Mouse (Mus musculus) 3T3-L1 (cell line): ENCODE results near the gene Hmg20b.
A peak's percentile ranks its signal among the peaks of the same experiment; 100 is the strongest.

Experiments
- DNase-seq: peaks from one replicate; pipeline ENCODE4 v3.0.0-alpha.2; 2015; ENCODE audit warnings: low read depth, low spot score

Hmg20b gene

DNA sequence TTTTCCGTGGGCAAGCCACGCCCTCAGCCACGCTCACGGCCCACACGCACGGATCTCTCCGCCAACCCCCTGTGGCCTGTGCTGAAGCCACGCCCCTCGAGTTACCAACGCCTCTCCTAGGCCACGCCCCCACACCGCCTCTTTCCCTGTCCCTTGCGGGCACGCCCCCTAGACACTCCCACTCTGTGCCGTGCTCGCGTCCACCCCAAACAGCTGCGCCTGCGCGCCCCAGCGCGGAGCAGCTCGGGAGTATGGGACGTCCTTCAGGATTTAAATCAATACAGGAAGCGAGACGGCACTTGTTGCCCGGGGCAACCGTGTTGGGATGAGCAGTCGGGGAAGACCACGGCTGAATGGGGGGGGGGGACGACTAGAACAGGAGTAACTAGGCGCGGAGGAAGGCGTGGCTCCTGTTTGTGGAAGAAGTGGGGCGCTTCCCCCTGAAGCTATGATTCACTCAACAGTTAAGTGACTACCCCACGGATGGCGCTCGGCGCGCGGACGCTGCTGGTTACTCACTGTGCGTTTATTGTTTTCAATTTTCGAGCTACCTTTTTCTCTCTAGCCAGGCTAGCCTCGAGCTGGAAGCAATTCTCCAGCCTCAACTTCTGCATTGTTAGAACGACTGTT is 28.4 kb upstream of the Hmg20b start:
- peak; percentile 100 for DNase-seq

DNA sequence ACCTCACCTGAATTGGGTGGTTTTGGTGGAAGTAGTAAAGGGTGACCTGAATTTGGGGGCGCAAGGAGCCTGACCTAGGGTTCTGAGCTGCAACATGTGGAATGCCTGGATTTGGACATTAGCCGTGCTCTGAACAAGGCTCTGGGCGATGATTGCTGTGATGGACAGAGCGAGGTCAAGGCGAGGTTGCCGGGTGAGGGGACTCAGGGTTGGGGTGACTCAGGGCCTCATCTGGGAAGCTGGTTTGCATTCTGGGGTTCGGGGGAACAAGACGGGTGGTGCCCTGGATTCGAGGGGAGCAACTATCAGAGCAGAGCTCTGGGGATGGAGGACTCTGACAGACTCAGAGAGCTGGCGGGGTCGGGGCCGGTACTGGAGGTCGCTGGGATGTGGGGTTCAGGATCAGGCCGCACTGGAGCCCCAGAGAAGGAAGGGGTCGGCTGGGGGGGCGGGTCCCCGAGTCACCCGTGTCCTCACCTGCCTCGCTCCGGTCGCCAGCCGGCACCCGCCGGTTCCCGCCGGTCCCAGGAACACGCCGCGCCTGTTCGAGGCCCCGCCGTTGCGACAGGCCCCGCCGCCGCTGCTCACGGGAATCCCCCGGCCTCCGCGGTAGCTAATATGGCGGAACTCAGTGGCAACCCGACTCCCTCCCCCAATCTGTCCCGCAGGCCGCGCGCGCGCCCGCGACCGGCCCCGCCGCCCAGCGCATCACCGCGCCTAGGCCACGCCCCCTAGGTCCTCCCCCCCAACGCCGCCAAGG is 27.7 kb upstream of the Hmg20b start, which contains the start of gene Fzr1:
Fzr1 (minus strand) TSS at position 724 of the 760 bp plus-strand sequence.
- peak; percentile 28 for DNase-seq

DNA sequence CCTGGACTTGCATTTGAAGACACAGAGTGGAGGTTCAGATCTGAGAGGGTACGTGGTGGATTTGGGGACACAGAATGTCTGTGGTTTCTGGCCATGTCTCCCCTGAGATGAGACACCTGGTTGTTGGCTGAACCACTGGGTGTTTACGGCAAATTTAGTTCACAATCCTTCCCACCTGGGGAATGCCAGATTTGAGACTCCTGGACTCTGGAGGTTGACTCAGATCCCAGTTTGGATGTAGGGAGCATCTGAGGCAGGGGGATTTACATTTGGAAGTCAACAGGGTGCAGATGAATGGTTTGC is 27.0 kb upstream of the Hmg20b start:
- DNase-seq: no peak

DNA sequence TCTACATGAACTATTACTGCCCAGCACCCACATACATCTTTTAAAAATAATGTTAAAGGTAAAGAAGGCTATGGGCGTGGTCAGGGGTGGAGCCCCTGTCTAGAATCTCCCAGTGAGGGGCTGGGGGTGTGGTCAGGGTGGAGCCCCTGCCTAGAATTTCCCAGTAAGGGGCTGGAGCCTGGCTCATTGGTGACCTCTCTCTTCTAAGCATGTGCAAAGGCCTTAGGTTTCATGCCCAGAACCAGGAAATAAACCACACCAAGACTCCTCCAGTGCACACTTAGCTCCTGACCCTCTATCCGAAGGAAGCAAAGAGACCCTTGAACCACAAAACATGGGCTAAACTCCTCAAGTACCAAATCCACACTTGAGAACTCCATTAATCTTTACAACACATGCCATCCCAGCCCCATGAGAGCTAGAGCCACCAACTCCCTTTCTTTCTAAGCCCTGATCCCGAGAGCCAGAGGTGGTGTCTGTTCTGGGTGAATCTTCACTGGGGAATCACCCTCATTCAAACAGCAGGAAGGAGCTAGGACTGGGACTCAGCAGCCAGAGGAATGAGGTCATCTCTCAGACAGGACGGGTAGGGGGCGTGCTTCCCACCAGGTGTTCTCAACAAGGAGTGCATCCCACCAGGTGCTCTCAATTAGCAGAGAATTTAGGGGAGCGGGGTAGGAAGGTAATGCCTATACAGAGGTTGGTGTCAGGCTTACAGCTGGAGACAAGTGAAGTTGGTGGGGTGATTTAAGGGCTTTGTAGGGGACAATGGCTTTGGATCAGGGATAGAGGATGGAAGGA is 26.5 kb upstream of the Hmg20b start:
- peak; percentile 31 for DNase-seq

DNA sequence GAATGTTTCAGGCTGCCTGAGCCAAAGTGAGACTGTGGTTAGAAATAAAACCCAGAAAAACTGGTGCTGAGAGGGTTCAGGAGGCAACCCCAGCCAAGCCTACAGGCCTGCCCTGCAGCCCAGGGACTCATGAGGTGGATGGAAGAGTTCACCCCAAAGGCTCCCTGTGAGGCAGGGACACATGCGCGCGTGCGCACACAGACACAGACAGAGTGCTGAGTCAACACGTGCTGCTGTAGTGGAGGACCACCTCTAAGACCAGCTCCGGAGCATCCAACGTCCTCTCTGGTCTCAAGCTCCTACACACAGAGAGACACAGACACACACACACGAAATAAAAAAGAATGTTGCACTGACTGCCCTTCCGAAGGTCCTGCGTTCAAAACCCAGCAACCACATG is 25.0 kb upstream of the Hmg20b start:
- no peak for DNase-seq

DNA sequence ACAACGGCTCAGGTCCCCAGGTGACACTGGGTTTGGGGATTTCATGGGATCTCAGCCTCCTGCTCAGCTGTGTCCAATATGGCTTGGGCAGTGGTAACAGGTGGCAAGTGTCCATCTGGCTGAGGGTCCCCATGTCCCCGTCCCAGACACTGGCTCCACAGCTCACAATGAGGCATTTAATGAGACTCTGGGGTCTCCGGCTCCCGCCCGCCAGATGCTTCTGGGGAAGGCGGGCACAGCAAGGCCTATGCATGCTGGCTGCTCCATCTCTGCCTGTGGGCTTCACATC is 16.9 kb upstream of the Hmg20b start:
- no peak for DNase-seq

DNA sequence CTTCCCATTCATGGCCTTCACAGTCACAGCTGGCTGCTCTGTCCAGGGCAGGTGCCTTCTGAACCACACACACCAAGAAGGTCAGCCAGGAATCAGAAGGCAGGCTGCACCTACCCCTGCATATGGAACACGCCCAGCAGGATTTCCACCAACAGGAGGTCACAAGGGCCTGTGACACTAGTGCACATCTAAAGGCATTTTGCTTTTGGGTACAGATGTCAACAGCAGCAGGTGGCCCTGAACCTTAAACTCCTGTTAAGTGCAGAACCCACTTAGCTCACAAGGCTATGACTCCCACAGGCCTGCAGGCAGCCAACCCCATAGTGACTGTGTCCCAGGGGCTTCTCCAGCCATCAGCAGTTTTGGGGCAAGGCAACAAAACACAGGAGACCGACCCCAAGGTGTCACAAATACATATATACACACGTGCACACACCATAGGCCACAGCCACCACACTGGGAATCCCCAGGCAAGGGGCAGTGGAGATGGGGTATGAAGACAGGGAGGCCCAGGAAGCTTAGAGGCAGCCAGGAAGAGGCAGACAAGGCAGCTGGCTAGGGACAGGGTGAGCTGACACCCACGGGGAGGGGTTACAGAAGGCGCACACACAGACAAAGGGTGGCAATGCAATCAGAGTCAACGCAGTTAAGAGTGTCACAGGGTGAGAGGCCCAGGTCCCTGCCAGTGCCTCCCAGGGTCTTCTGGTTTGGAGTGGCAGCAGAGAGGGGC is 16.4 kb upstream of the Hmg20b start:
- DNase-seq: no peak

DNA sequence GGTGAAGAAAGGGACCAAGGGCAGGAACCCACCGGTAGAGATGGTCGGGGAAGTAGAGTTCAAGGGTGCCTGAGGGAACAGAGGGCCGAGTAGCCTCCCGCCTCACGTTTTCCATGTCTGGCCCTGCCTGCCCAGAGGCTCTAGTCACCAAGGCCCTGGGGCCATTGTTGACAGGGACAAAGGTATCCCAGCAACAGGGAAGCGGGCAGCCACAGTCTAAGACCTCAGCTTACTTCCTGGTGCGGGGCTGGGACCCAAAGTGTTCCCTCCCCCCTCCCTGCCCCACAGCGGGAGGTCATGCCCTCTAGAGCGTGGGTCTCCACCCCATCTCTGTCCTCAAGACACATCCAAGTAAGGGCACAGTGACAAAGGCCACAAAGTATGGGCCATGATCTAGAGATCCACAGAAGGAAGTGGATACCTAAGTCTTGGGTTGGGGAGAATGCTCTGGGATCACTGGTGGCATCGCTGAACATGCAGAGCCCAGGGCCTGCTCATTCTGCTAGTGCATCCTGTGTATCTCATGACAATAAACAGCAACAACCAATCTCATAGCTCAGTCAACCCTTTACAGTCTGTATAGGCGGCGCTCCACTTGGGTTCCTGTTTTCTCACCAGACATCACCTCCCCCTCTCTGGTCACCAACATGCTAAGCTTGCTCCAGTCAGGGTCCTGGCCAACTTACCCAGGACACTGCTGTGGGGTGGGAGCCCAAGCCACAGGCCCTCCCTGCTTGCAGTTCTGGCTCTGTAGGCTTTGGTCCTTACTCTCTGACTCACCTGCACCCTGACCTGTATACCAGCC is 15.6 kb upstream of the Hmg20b start, which contains the start of gene 4930404N11Rik:
4930404N11Rik (minus strand) TSS at position 145 of the 805 bp plus-strand sequence.
- DNase-seq: no peak

DNA sequence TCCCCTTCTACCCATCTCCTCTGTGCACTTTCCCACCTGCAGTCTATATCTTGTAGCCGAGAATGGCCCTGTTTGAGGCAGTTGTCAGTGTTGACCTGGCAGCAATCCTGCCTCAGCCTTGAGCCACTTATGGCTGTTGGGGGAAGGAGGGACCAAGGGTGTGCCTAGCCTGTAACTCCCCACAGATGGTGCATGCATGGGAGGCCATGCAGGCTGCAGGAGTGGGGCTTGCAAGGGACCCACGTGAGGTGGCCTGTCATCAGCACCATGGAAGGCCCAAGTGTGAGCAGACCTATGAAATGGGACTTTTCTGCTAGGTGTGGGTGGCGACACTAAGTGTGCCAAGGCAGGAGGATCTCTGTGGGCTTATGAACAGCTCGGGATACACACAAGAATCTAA is 14.8 kb upstream of the Hmg20b start:
- no peak for DNase-seq

DNA sequence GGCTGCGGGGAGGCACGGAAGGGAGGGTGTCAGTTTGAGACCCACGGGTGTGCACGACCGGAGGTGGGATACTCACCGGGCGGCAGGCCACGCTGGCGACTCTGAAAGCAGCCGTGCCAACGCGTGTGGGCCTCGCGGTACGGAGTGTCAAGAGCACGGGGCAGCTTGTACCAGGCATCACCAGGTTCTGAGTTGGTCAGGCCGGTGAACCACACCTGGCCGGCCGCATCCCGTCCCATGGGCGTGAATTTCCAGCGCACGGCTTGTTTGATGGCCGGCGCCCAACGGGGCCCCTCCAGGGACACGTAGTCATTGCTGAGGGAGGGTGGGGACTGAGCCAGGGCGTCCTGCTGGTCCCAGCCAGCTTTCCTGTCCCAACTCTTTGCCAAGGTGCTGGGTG is 14.4 kb upstream of the Hmg20b start:
- DNase-seq: no peak

DNA sequence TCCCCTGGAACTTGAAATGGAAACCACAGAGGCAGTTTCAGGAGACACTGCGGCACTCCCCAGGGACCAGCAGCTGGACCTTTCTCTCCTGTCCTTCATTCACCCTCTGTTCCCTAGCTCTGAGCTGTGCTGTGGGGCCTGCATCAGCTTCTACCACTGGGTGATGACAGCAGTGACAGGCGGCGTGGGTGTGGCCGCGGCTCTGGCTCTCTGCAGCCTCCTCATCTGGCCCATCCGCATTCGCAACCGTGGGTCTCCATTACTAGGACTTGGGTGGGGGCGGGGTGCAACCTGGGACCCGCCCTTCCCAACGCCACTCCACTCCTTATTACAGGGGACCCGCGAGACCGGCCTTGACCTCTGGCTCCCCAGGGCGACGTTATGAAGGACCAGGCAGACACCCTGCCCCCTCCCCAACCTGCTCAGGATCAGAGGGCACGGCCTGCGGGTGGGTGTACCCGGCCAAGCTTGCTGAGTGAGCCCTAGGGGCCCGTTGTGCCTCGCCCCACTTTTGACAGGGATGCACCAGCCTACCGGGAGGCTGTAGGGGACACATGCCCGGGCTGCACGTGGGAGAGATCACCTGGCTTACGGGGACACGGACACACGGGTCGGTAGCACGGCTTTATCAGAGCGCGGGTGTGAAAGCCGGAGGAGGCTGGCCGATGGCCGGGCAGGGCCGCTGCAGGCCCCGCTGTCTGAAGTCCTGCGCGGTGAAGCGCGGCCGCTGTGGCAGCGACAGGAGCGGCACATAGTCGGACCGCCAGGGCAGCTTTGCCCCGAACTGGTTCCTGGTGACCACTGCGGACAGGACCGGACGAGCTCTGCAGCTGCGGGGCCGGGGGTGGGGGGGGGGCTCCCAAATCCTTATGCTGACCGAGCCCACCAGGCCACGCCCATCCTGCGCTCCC is 13.4 kb upstream of the Hmg20b start:
- DNase-seq: no peak

DNA sequence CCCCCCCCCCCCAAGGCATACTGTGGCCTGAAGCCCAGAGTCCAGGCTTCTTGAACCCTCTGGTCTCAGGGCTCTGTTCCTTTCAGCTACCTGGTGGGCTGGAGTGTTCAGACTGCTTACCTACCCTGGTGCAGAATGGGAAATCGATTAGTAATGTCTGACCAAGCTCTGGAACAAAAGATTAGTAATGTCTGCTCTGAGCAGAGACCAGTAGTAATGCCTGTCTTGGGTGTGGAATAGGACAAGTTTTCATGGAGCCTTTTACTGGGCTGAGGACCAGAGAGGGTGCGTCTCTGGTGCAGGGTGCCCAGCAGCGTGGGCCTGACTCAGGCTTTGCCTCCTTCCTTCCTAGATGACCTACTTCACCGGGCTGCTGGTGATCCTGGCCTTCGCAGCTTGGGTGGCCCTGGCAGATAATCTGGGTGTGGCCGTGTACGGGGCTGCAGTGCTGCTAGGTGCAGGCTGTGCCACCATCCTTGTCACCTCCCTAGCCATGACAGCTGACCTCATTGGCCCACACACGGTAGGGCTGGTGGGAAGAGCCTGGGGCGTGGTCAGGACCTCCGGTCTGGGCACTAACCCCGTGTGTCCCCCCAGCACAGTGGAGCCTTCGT is 12.2 kb upstream of the Hmg20b start:
- DNase-seq: no peak

DNA sequence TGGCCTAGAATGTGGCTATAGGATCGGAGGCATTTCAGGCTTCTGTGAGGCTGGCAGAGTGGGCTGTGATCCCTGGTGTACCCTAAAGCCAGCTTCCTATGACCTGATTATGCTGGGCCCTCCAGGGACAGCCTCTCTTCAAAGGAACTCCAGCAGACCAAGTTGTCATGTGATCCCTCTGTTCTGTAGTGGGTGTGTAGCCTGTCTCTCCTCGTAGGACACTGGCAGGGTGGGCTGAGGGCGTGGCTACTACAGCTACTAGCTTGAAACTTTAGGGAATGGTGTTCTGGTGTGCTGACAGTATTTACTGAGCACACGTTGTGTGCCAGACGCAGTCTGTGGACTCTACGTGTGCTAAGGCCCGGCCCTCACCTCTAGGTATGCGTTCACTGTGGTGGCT is 10.4 kb upstream of the Hmg20b start:
- DNase-seq: no peak

DNA sequence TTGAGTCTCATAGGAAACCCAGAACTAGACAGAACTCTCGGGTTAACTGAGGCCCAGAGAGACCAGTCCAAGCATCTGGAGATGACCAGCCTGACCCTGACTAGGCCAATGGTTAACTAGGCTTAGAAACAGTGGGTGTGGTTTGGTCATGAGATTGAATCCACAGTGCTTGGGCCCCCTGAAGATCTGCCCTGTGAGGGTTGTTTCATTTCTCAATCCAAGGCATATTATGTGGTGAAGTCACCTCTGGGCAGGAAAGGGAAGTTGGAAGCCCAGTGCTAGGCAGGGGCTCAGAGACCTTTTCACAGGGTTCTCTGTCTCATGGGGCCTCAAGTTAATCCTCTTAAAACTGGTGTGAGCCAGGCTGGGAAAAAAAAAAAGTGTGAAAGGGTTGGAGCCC is 8.6 kb upstream of the Hmg20b start:
- DNase-seq: peak; percentile 34

DNA sequence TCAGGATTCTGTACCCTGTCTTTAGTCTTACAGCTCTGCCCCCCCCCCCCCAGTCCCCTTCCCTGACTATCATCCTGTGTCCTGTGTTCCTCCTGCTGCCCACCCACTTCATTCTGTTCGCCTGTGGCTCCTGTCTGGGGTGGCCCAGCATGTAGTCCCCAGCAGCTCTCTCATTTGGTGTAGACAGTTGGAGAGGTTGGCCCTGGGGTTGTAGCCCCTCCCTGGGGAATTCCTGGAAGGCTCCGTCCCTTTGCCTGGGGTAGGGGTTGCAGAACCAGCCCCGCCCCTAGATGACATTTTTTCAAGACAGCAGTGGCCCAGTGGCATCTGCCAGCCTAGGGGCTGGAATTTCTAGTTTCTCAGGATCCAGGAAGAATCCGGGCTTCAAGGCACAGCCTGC is 7.9 kb upstream of the Hmg20b start:
- no peak for DNase-seq

DNA sequence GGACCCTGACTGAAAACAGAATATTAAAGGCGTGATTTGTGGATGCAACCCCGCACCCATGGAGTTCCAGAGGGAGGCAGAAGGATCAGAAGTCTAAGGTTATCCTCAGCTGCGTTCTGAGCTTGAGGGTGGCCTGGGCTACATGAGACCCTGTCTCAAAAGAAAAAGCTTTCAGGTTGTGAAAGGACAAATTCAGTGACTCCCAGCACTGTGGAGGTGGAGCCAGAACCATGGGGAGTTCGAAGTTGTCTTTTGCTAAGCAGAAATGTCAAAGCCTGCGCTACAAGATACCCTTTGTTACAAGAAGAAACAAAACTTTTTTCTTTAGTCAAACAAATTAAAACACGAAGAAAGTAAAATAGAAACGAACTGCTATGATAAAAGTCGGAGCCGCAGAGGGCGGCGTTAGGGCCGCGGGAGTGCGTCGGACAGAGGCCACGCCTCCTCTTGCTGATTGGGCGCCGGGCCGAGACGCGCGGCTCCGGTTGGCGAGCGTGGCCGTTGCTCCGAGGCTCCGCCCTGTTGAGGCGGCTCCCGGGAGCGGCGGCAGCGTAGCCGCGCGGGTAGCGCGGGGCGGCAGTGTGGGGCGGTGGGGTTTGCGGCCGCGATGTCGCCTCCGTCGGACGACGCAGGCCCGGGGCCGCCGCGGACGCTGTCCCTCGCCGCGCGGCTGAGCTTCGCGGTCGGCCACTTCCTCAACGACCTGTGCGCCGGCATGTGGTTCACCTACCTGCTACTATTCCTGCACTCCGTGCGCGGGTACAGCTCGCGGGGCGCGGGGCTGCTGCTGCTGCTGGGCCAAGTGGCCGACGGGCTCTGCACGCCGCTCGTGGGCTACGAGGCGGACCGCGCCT is 6.9 kb upstream of the Hmg20b start, which contains the start of gene Mfsd12:
Mfsd12 (plus strand) TSS at position 501 of the 854 bp plus-strand sequence.
- peak; percentile 77 for DNase-seq

DNA sequence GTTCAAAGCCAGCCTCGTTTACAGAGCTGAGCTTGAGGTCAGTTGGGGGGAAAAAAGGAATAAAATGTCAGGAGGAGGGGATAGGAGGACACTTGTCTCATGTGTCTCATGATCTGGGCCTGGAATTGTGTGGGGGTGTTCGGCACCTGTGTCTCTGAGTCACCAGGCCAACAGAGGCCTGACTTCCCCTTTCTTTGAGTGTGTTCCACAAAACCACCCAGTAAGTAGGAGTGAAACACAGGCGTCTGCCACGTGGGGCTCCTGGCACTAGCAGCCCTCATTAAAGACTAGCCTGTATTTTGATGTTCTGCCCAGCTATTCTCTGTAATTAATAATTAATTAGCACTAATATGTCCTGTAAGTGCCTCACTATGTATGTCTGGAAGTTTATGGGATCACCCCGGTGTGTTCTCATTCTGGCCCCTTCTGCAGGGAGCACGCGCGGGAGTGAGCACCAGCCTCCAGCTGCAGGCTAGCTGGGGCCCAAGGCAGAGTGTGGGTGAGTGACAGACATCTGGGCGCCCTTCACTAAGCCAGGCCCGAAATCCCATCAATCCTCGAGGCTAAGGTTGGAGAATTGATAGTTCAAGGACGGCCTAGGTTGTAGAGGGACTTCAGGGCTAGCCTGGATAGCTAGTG is 6.2 kb upstream of the Hmg20b start:
- no peak for DNase-seq

DNA sequence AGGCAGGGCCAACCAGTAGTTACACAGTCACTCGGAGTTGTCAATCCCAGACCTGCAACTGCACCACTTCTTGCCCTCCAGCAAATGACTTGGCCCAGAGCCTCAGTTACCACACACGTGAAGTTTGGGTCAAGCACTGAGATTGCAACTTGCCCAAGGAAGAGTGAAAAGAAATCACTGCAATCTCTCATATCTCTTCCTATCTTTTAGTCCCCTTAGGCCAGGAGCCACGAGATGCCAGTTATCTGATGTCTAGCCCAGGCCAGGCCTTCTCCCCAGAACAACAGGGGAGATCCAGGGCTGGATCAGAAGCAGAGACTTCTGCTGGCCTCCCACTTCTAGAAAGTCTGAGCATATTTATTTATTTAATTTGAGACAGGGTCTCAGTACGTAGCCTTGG is 5.3 kb upstream of the Hmg20b start:
- DNase-seq: no peak
